ENCODE assay signal across 8 mouse cellular contexts in the genomic region with DNA sequence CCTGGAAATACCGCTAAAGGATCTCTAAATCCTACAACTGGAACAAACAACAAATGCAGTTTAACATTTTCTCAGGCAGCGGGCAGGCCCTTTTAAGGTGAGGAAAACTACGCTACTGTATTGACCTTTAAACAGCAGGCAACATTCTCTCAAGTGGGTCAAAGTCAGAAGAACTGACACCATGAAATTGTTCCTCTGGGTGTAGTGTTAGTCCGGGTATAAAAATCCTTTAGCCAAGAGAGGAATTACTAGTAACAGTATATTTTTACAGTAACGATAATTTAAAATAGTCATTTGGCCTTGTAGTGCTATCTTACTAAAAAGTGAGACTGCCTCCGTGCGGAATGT. TPM values are rescaled to one million over a fixed set of nuclear protein-coding genes. Genes with fewer than 3 reads are reported as not detected.
DNase-seq lines count a peak whose midpoint lies in the region; ATAC-seq and TF ChIP-seq lines count a peak whose summit lies in the region.

No protein-coding gene starts in this region.

- peaks cover 10% of the 10 kb centered on the region for H3K4me1 ChIP-seq in kidney, adult 2 months (ENCODE audit: control insufficient read depth, insufficient read depth, low read length)
- H3K4me1 ChIP-seq in embryonic facial prominence, embryonic 15.5 days: peaks cover 6% of the 10 kb centered on the region
- peaks cover 3% of the 10 kb centered on the region; the same call in 1 of the 2 replicates for H3K4me1 ChIP-seq in kidney, postnatal 0 days (replicated peaks; ENCODE audit: insufficient read depth, low read length)
- H3K4me1 ChIP-seq in neural tube, embryonic 11.5 days (ENCODE audit: control insufficient read depth, insufficient read depth, low read length): peaks cover 8% of the 10 kb centered on the region; the same call in 1 of the 2 replicates

- peak overlapping the region; percentile 51 for H3K4me2 ChIP-seq in embryonic facial prominence, embryonic 15.5 days (replicated peaks)
- peak overlapping the region; percentile 40 for H3K4me2 ChIP-seq in kidney, postnatal 0 days (ENCODE audit: low read length)
- peak overlapping the region; percentile 22; the same call in 1 of the 2 replicates for H3K4me2 ChIP-seq in neural tube, embryonic 11.5 days (ENCODE audit: low read depth)

- peaks cover 2% of the 10 kb centered on the region; the same call in 1 of the 2 replicates for H3K36me3 ChIP-seq in kidney, adult 2 months (ENCODE audit: control insufficient read depth, insufficient read depth, low read length)
- H3K36me3 ChIP-seq in embryonic facial prominence, embryonic 15.5 days: peaks cover 21% of the 10 kb centered on the region
- peaks cover 12% of the 10 kb centered on the region; the same call in 1 of the 2 replicates for H3K36me3 ChIP-seq in kidney, postnatal 0 days (ENCODE audit: insufficient read depth, low read length)
- H3K36me3 ChIP-seq in neural tube, embryonic 11.5 days (ENCODE audit: control insufficient read depth, insufficient read depth, low read length): peaks cover 5% of the 10 kb centered on the region

- H3K4me3 ChIP-seq in kidney, adult 2 months (ENCODE audit: insufficient read depth, low read depth, low read length): no peak overlapping the region
- H3K4me3 ChIP-seq in embryonic facial prominence, embryonic 15.5 days (replicated peaks): peak overlapping the region; percentile 76
- peak overlapping the region; percentile 96; the same call in 1 of the 2 replicates for H3K4me3 ChIP-seq in kidney, postnatal 0 days (replicated peaks; ENCODE audit: low read depth, low read length)
- H3K4me3 ChIP-seq in neural tube, embryonic 11.5 days (ENCODE audit: low read depth, low read length): peak overlapping the region; percentile 65

- H3K27me3 ChIP-seq in kidney, adult 2 months (replicated peaks; ENCODE audit: control insufficient read depth, insufficient read depth, low read length): no peaks in the 10 kb centered on the region
- no peaks in the 10 kb centered on the region for H3K27me3 ChIP-seq in embryonic facial prominence, embryonic 15.5 days
- no peaks in the 10 kb centered on the region for H3K27me3 ChIP-seq in kidney, postnatal 0 days (ENCODE audit: insufficient read depth, low read length)
- no peaks in the 10 kb centered on the region for H3K27me3 ChIP-seq in neural tube, embryonic 11.5 days (ENCODE audit: control insufficient read depth, insufficient read depth, low read length)

- DNase-seq in kidney, adult 2 months: no peak
- DNase-seq in kidney, adult 9 months: no peak
- DNase-seq in kidney, postnatal 0 days (ENCODE audit: low spot score): no peak
- no peak for DNase-seq in neural tube, embryonic 11.5 days (ENCODE audit: low spot score)
- no peak for DNase-seq in right cerebral cortex, adult 2 months (ENCODE audit: low spot score in 2 of 2)
- DNase-seq in adrenal gland, adult 2 months: no peak
- DNase-seq in cerebellum, adult 9-10 months: no peak

- TF ChIP-seq POLR2A in kidney, adult 2 months (IDR thresholded peaks at IDR 0.05; ENCODE audit: low read depth, low read length): no peak

- H3K27ac ChIP-seq in kidney, adult 2 months (ENCODE audit: insufficient read depth, low read depth, low read length): peak overlapping the region; percentile 97
- H3K27ac ChIP-seq in embryonic facial prominence, embryonic 15.5 days (replicated peaks): peak overlapping the region; percentile 84
- H3K27ac ChIP-seq in kidney, postnatal 0 days: peak overlapping the region; percentile 75
- no peak overlapping the region for H3K27ac ChIP-seq in neural tube, embryonic 11.5 days (ENCODE audit: low read depth, low read length)

- H3K9me3 ChIP-seq in embryonic facial prominence, embryonic 15.5 days (replicated peaks): no peaks in the 10 kb centered on the region
- H3K9me3 ChIP-seq in kidney, postnatal 0 days (replicated peaks; ENCODE audit: low read length): no peaks in the 10 kb centered on the region
- H3K9me3 ChIP-seq in neural tube, embryonic 11.5 days (ENCODE audit: control insufficient read depth, low read length): no peaks in the 10 kb centered on the region

- 6% methylated on average over 7 of the region's 7 CpGs for WGBS in kidney, adult 2 months
- WGBS in embryonic facial prominence, embryonic 15.5 days: 12% methylated on average over 7 of the region's 7 CpGs
- 5% methylated on average over 7 of the region's 7 CpGs for WGBS in kidney, postnatal 0 days
- 8% methylated on average over 7 of the region's 7 CpGs for whole genome bisulfite sequencing in neural tube, embryonic 11.5 days

- TF ChIP-seq CTCF in kidney, adult 2 months (conservative IDR thresholded peaks at IDR 0.05; ENCODE audit: insufficient read depth, insufficient read length, low read depth, low read length): no peak
- TF ChIP-seq CTCF in kidney, postnatal 0 days (IDR thresholded peaks at IDR 0.05; ENCODE audit: low read depth): no peak

- no peak for ATAC-seq in embryonic facial prominence, embryonic 15.5 days (ENCODE audit: insufficient number of reproducible peaks, low FRiP score, low TSS enrichment, low read depth)
- ATAC-seq in kidney, postnatal 0 days (replicated peaks; ENCODE audit: low FRiP score, low read depth): no peak
- peak; percentile 29 for ATAC-seq in neural tube, embryonic 11.5 days (ENCODE audit: insufficient read depth, low FRiP score, low TSS enrichment)

- H3K9ac ChIP-seq in embryonic facial prominence, embryonic 15.5 days: no peak overlapping the region
- H3K9ac ChIP-seq in kidney, postnatal 0 days (ENCODE audit: low read depth, low read length): peak overlapping the region; percentile 15; the same call in 1 of the 2 replicates
- no peak overlapping the region for H3K9ac ChIP-seq in neural tube, embryonic 11.5 days (ENCODE audit: low read length)

RNA-seq across cellular contexts. Expression of a gene that starts 24.4 kb away (rescaled TPM):
- 0.25 and 0.29 TPM in 2 replicates for polyA plus RNA-seq in kidney, adult 2 months (2012; rRNA removed)
- polyA plus RNA-seq in embryonic facial prominence, embryonic 15.5 days (2015; fragmentation: Nextera tagmentation; extraction: Ambion mirVana): 57.3 and 60.0 TPM in 2 replicates
- polyA plus RNA-seq in kidney, postnatal 0 days (2015; fragmentation: Nextera tagmentation; extraction: Ambion mirVana): 31.9 and 38.7 TPM in 2 replicates
- 72.3 and 76.5 TPM in 2 replicates for polyA plus RNA-seq in neural tube, embryonic 11.5 days (2014; fragmentation: Nextera tagmentation; extraction: Ambion mirVana)
- 1 to 10 TPM; 1.2 to 2.4 TPM for total RNA-seq in adrenal gland, adult 2 months (2021)
- polyA plus RNA-seq in adrenal gland, adult 2 months (2012; rRNA removed): 0.02 and 0.09 TPM in 2 replicates

RNA-seq across cellular contexts. Expression of a gene that starts 24.5 kb away (rescaled TPM):
- 0.38 and 0.75 TPM in 2 replicates for polyA plus RNA-seq in kidney, adult 2 months (2012; rRNA removed)
- 17.3 and 18.3 TPM in 2 replicates for polyA plus RNA-seq in embryonic facial prominence, embryonic 15.5 days (2015; fragmentation: Nextera tagmentation; extraction: Ambion mirVana)
- 12.4 and 15.6 TPM in 2 replicates for polyA plus RNA-seq in kidney, postnatal 0 days (2015; fragmentation: Nextera tagmentation; extraction: Ambion mirVana)
- 25.9 and 26.8 TPM in 2 replicates for polyA plus RNA-seq in neural tube, embryonic 11.5 days (2014; fragmentation: Nextera tagmentation; extraction: Ambion mirVana)
- total RNA-seq in adrenal gland, adult 2 months (2021): 1 to 10 TPM in 1 of 2 experiments, under 1 TPM in 1; 0.81 to 1.6 TPM
- 2.7 and 2.9 TPM in 2 replicates for polyA plus RNA-seq in adrenal gland, adult 2 months (2012; rRNA removed)

RNA-seq across cellular contexts. Expression of a gene that starts 46.2 kb away (rescaled TPM):
- polyA plus RNA-seq in kidney, adult 2 months (2012; rRNA removed): 129 and 135 TPM in 2 replicates
- 69.3 and 70.3 TPM in 2 replicates for polyA plus RNA-seq in embryonic facial prominence, embryonic 15.5 days (2015; fragmentation: Nextera tagmentation; extraction: Ambion mirVana)
- 68.8 and 72.2 TPM in 2 replicates for polyA plus RNA-seq in kidney, postnatal 0 days (2015; fragmentation: Nextera tagmentation; extraction: Ambion mirVana)
- 69.4 and 72.8 TPM in 2 replicates for polyA plus RNA-seq in neural tube, embryonic 11.5 days (2014; fragmentation: Nextera tagmentation; extraction: Ambion mirVana)
- total RNA-seq in adrenal gland, adult 2 months (2021): 100 to 1,000 TPM; 295 to 331 TPM
- 109 and 125 TPM in 2 replicates for polyA plus RNA-seq in adrenal gland, adult 2 months (2012; rRNA removed)

RNA-seq across cellular contexts. Expression of a gene that starts 46.3 kb away (rescaled TPM):
- 0.52 and 0.56 TPM in 2 replicates for polyA plus RNA-seq in kidney, adult 2 months (2012; rRNA removed)
- 0.29 and 0.43 TPM in 2 replicates for polyA plus RNA-seq in embryonic facial prominence, embryonic 15.5 days (2015; fragmentation: Nextera tagmentation; extraction: Ambion mirVana)
- polyA plus RNA-seq in kidney, postnatal 0 days (2015; fragmentation: Nextera tagmentation; extraction: Ambion mirVana): 0.29 and 0.47 TPM in 2 replicates
- polyA plus RNA-seq in neural tube, embryonic 11.5 days (2014; fragmentation: Nextera tagmentation; extraction: Ambion mirVana): 0.57 and 0.65 TPM in 2 replicates
- total RNA-seq in adrenal gland, adult 2 months (2021): 1 to 10 TPM; 1.1 to 1.6 TPM
- 0.17 and 0.22 TPM in 2 replicates for polyA plus RNA-seq in adrenal gland, adult 2 months (2012; rRNA removed)

Comparison
In these comparisons a context has a peak if more than half of its experiments do, and no peak if none do; other contexts are left out.
1. RNA of a gene that starts 24.4 kb away (polyA plus RNA-seq): 72.3 to 76.5 TPM in neural tube, embryonic 11.5 days, 57.3 to 60.0 TPM in embryonic facial prominence, embryonic 15.5 days and 31.9 to 38.7 TPM in kidney, postnatal 0 days; 0.25 to 0.29 TPM in kidney, adult 2 months and 0.02 to 0.09 TPM in adrenal gland, adult 2 months; every median in the first group is over 10 times any median in the second.
2. Peak in every context shown above with its lines, with median percentiles within 50 percentile points of each other: H3K4me2 ChIP-seq.